Mouse (Mus musculus): ENCODE data around the gene Gck. TPM values are rescaled to one million over a fixed set of nuclear protein-coding genes. Genes with fewer than 3 reads are reported as not detected.

Gene Gck
- polyA plus RNA-seq, 1 experiment from 2014 or later: 1.3 TPM

DNA sequence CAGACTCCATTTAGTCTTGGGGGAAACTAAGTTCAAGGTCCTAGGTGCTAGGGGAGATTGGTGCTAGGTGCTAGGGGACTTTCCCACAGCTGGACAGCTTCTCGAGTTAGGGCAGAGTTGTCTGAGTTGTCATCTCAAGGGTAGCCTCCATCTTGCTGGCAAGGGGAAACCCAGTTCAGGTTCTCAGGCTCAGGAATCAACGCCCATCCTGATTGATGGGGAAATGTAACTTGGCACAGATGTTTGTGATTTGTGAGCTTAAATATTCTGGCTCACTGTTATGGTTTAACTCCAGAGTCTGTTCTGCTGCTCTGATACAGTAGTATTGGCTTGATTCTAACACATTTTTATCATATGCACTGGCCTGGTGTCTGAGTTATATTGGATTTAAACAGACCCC, 31.8 kb downstream of the Gck start:
- ATAC-seq: no peak

DNA sequence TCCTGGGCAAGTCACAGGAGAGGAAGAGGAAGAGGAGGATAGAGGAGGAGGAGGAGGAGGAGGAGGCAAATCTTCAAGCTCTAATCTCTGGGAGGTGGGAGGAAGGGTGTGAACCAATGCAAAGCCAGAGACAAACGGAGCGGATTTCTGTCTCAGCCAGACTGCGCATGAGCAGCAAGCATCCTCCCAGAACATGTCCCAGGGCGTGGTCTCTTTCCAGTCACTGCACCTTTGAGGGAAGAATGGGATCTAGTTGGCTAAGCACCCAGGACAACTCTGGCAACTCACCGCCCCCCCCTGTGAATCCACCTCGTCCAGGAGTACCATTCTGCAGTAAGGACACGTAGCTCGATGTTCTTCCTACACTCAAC, 33.7 kb downstream of the Gck start:
- no peak for ATAC-seq
- DNase-seq: no peak
- Histone ChIP-seq H3K4me3 (ENCODE audit: low read depth, low read length) (no peak overlapping the region), H3K27ac (ENCODE audit: low read depth) (no peak overlapping the region), H3K36me3 (replicated peaks; ENCODE audit: insufficient read depth, low read length) (no peaks in the 10 kb centered on the region), H3K9ac (replicated peaks) (no peak overlapping the region), H3K27me3 (ENCODE audit: insufficient read depth, low read length) (no peaks in the 10 kb centered on the region), H3K4me2 (ENCODE audit: low read depth, low read length) (no peak overlapping the region), H3K4me1 (ENCODE audit: insufficient read depth) (peaks cover 17% of the 10 kb centered on the region; the same call in 1 of the 2 replicates), H3K9me3 (ENCODE audit: low read length) (no peaks in the 10 kb centered on the region)
- 76% methylated on average over 8 of the region's 8 CpGs for WGBS (ENCODE audit: insufficient replicate concordance)
- TF ChIP-seq CTCF (IDR thresholded peaks at IDR 0.05; ENCODE audit: low read depth) (no peak), EP300 (IDR thresholded peaks at IDR 0.05; ENCODE audit: low read depth) (no peak)

More for the DNA sequence above, 31.8 kb downstream of the Gck start:
- H3K4me2 ChIP-seq (ENCODE audit: low read depth, low read length): no peak overlapping the region
- TF ChIP-seq CTCF (IDR thresholded peaks at IDR 0.05; ENCODE audit: low read depth) (no peak), EP300 (IDR thresholded peaks at IDR 0.05; ENCODE audit: low read depth) (no peak)
- DNase-seq: no peak
- no peak overlapping the region for H3K4me3 ChIP-seq (ENCODE audit: low read depth, low read length)
- no peaks in the 10 kb centered on the region for H3K36me3 ChIP-seq (replicated peaks; ENCODE audit: insufficient read depth, low read length)
- no peaks in the 10 kb centered on the region for H3K9me3 ChIP-seq (ENCODE audit: low read length)
- H3K9ac ChIP-seq (replicated peaks): no peak overlapping the region
- no peaks in the 10 kb centered on the region for H3K27me3 ChIP-seq (ENCODE audit: insufficient read depth, low read length)
- 63% methylated on average over 2 of the region's 2 CpGs for WGBS (ENCODE audit: insufficient replicate concordance)
- H3K4me1 ChIP-seq (ENCODE audit: insufficient read depth): peaks cover 12% of the 10 kb centered on the region; the same call in 1 of the 2 replicates
- H3K27ac ChIP-seq (ENCODE audit: low read depth): no peak overlapping the region

DNA sequence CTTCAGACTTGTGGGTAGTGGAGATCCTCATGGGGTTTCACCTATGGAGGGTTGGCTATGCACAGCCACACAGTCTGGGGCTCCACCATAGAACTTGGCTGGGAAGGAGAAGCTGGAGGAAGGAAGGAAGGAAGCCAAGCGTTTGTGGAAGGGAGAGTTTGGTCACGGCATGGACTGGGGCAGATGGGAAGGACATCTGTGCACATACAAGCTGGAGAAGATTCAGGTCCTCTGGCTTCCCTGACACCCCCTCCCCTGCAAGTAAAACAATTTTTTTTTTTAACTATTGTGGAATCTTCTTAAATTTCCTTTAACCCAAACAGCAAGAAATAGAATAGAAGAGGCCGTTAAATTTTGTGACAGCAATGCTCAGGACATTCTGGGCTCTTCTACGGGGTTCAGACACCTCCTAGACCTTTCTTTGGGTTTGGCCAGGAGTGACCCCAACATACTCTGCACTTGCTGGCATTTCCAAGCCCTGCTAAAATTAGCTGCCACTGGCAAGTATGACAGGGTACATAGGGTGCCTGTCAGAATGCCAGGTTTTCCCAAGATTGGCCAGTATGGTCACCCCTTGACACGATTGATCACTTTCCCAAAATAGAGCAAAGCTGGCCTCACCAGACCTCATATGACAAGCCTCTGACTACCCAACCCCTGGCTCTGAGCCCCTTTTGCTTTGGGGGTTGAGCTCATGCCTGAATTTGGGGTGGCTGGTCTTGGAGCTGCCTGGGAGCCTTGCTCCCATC, 34.3 kb downstream of the Gck start:
- peak overlapping the region; percentile 29; the same call in 1 of the 2 replicates for H3K4me2 ChIP-seq (ENCODE audit: low read depth, low read length)
- TF ChIP-seq EP300 (IDR thresholded peaks at IDR 0.05; ENCODE audit: low read depth) (no peak), CTCF (IDR thresholded peaks at IDR 0.05; ENCODE audit: low read depth) (no peak)
- H3K4me1 ChIP-seq (ENCODE audit: insufficient read depth): peaks cover 17% of the 10 kb centered on the region; the same call in 1 of the 2 replicates
- no peaks in the 10 kb centered on the region for H3K27me3 ChIP-seq (ENCODE audit: insufficient read depth, low read length)
- H3K27ac ChIP-seq (ENCODE audit: low read depth): no peak overlapping the region
- 0 out of 2 replicates have a peak, but pooled peaks cover 2% of the 10 kb centered on the region for H3K36me3 ChIP-seq (replicated peaks; ENCODE audit: insufficient read depth, low read length)
- 57% methylated on average over 5 of the region's 5 CpGs for WGBS (ENCODE audit: insufficient replicate concordance)
- no peaks in the 10 kb centered on the region for H3K9me3 ChIP-seq (ENCODE audit: low read length)
- no peak overlapping the region for H3K9ac ChIP-seq (replicated peaks)
- DNase-seq (no peak), ATAC-seq (no peak)
- no peak overlapping the region for H3K4me3 ChIP-seq (ENCODE audit: low read depth, low read length)

DNA sequence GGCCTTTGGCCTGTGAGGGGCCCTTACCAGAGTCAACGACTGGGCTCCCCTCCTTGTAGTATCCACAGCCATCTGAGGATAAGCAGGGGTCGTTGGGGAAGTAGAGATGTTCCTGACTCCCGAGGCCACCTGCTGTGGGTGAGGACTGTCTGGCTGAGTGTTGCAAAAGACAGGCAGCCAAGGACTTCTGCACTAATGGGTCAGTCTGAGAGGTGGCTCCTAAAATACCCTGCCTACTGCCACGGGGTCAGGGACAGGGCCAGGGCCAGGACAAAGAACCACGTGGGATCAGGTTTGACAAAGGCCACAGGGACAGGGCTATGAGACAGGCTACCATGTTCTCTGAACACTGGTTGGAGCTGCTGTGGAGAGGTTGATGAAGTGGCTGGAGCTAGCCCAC, 34.9 kb downstream of the Gck start:
- H3K4me2 ChIP-seq (ENCODE audit: low read depth, low read length): peak overlapping the region; percentile 48
- no peak for DNase-seq
- WGBS (ENCODE audit: insufficient replicate concordance): 30% methylated on average over 5 of the region's 5 CpGs
- no peak overlapping the region for H3K4me3 ChIP-seq (ENCODE audit: low read depth, low read length)
- H3K4me1 ChIP-seq (ENCODE audit: insufficient read depth): peaks cover 14% of the 10 kb centered on the region; the same call in 1 of the 2 replicates
- H3K36me3 ChIP-seq (replicated peaks; ENCODE audit: insufficient read depth, low read length): 0 out of 2 replicates have a peak, but pooled peaks cover 2% of the 10 kb centered on the region
- no peak overlapping the region for H3K27ac ChIP-seq (ENCODE audit: low read depth)
- H3K9ac ChIP-seq (replicated peaks): peak overlapping the region; percentile 1; the same call in 1 of the 2 replicates
- TF ChIP-seq EP300 (IDR thresholded peaks at IDR 0.05; ENCODE audit: low read depth) (no peak), CTCF (IDR thresholded peaks at IDR 0.05; ENCODE audit: low read depth) (no peak)
- H3K9me3 ChIP-seq (ENCODE audit: low read length): no peaks in the 10 kb centered on the region
- no peaks in the 10 kb centered on the region for H3K27me3 ChIP-seq (ENCODE audit: insufficient read depth, low read length)
- peak; percentile 30 for ATAC-seq

DNA sequence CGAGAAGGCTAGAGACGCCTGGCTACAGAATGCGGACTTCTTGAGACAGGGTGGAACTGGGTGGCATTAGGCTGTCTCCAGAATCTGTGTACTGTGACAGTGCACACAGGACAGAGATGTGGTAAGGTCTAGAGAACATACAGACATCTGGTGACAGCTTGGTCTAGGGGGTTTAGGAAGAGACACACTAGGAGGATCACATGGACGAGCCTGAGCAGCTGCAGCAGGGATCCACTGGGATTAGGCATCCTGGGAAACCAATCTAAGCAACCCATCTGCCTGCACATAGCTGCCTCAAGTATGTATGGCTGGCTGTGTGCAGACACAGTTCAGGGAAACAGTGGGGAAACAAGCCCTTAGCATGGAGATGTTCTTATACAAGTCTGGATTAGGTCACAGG, 35.9 kb downstream of the Gck start:
- DNase-seq (no peak), ATAC-seq (no peak)
- H3K4me1 ChIP-seq (ENCODE audit: insufficient read depth): peaks cover 14% of the 10 kb centered on the region; the same call in 1 of the 2 replicates
- H3K9me3 ChIP-seq (ENCODE audit: low read length): no peaks in the 10 kb centered on the region
- no peaks in the 10 kb centered on the region for H3K27me3 ChIP-seq (ENCODE audit: insufficient read depth, low read length)
- H3K27ac ChIP-seq (ENCODE audit: low read depth): no peak overlapping the region
- WGBS (ENCODE audit: insufficient replicate concordance): 67% methylated on average over 4 of the region's 4 CpGs
- no peak for TF ChIP-seq CTCF (IDR thresholded peaks at IDR 0.05; ENCODE audit: low read depth)
- no peak for TF ChIP-seq EP300 (IDR thresholded peaks at IDR 0.05; ENCODE audit: low read depth)
- H3K36me3 ChIP-seq (replicated peaks; ENCODE audit: insufficient read depth, low read length): peaks cover 6% of the 10 kb centered on the region; the same call in 1 of the 2 replicates
- H3K9ac ChIP-seq (replicated peaks): no peak overlapping the region
- H3K4me2 ChIP-seq (ENCODE audit: low read depth, low read length): peak overlapping the region; percentile 48
- no peak overlapping the region for H3K4me3 ChIP-seq (ENCODE audit: low read depth, low read length)

DNA sequence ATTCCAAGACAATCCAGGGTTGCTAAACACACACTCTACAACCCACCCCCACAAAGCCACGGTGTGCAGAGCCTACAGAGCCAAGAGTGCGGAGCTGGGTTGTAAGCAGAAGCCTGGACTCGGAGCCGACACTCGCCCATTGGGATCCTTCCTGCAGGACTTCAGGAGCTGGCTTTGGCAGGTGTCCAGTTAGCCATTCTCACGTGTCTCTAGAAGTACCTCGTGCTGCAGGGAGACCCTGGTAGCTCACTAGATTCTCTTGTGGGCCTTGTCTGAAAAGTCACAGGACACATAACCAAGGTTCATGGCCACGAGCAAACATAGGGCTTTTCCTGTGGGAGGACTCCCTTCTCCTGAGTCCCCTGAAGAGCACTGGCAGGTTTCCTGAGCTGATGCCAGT, 36.6 kb downstream of the Gck start:
- Histone ChIP-seq H3K9ac (replicated peaks) (no peak overlapping the region), H3K36me3 (replicated peaks; ENCODE audit: insufficient read depth, low read length) (peaks cover 6% of the 10 kb centered on the region; the same call in 1 of the 2 replicates), H3K4me1 (ENCODE audit: insufficient read depth) (peaks cover 12% of the 10 kb centered on the region; the same call in 1 of the 2 replicates), H3K27ac (ENCODE audit: low read depth) (no peak overlapping the region), H3K4me3 (ENCODE audit: low read depth, low read length) (no peak overlapping the region), H3K27me3 (ENCODE audit: insufficient read depth, low read length) (no peaks in the 10 kb centered on the region), H3K4me2 (ENCODE audit: low read depth, low read length) (peak overlapping the region; percentile 48), H3K9me3 (ENCODE audit: low read length) (no peaks in the 10 kb centered on the region)
- no peak for TF ChIP-seq CTCF (IDR thresholded peaks at IDR 0.05; ENCODE audit: low read depth)
- no peak for TF ChIP-seq EP300 (IDR thresholded peaks at IDR 0.05; ENCODE audit: low read depth)
- ATAC-seq (no peak), DNase-seq (no peak)
- WGBS (ENCODE audit: insufficient replicate concordance): 64% methylated on average over 8 of the region's 8 CpGs
